8 mouse cellular contexts compared by ENCODE assay signal in genomic region chr2:126675169-126676121, GRCm38 (mm10). TPM values are rescaled to one million over a fixed set of nuclear protein-coding genes. Genes with fewer than 3 reads are reported as not detected.
DNase-seq lines count a peak whose midpoint lies in the region; ATAC-seq and TF ChIP-seq lines count a peak whose summit lies in the region.

No protein-coding gene starts in this region.

- peaks cover 20% of the 10 kb centered on the region; the same call in 1 of the 2 replicates for H3K79me2 ChIP-seq in liver, adult 2 months (ENCODE audit: control insufficient read depth, insufficient read depth, low read length)

- H3K4me2 ChIP-seq in heart, embryonic 12.5 days = peak overlapping the region; percentile 83
- peak overlapping the region; percentile 83 for H3K4me2 ChIP-seq in kidney, postnatal 0 days (ENCODE audit: low read length)

- H3K9me3 ChIP-seq in erythroblast, embryonic 14.5 days (ENCODE audit: control insufficient read depth, low read length) = no peaks in the 10 kb centered on the region
- H3K9me3 ChIP-seq in heart, embryonic 12.5 days (replicated peaks) = no peaks in the 10 kb centered on the region
- no peaks in the 10 kb centered on the region for H3K9me3 ChIP-seq in kidney, postnatal 0 days (replicated peaks; ENCODE audit: low read length)

- peak overlapping the region; percentile 100 for H3K27ac ChIP-seq in heart, embryonic 12.5 days (ENCODE audit: poor library complexity, severe bottlenecking)
- peak overlapping the region; percentile 100 for H3K27ac ChIP-seq in kidney, postnatal 0 days
- peak overlapping the region; percentile 99 for H3K27ac ChIP-seq in liver, adult 2 months (replicated peaks; ENCODE audit: insufficient read depth, low read depth, low read length)

- TF ChIP-seq CTCF in kidney, postnatal 0 days (IDR thresholded peaks at IDR 0.05; ENCODE audit: low read depth) = no peak
- no peak for TF ChIP-seq CTCF in liver, adult 2 months (IDR thresholded peaks at IDR 0.05; ENCODE audit: low read depth, low read length)

- H3K27me3 ChIP-seq in erythroblast, embryonic 14.5 days (ENCODE audit: control insufficient read depth) = no peaks in the 10 kb centered on the region
- no peaks in the 10 kb centered on the region for H3K27me3 ChIP-seq in heart, embryonic 12.5 days (replicated peaks)
- H3K27me3 ChIP-seq in kidney, postnatal 0 days (ENCODE audit: insufficient read depth, low read length) = no peaks in the 10 kb centered on the region
- H3K27me3 ChIP-seq in liver, adult 2 months (ENCODE audit: control insufficient read depth, insufficient read depth, low read length) = no peaks in the 10 kb centered on the region

- DNase-seq in CD4-positive, CD25-positive, alpha-beta regulatory T cell, adult 2 months (ENCODE audit: low read depth, low spot score) = peak; percentile 95
- DNase-seq in brain, embryonic 18.5 days (ENCODE audit: low read depth, low spot score) = peak; percentile 81
- DNase-seq in kidney, postnatal 0 days (ENCODE audit: low spot score) = peak; percentile 96
- peak; percentile 89 for DNase-seq in liver, adult 2 months (ENCODE audit: extremely low read depth, low read depth, low spot score)
- peak; percentile 81 to 85 for DNase-seq in spleen, postnatal 36 days (ENCODE audit: low spot score in 2 of 2)

- H3K4me1 ChIP-seq in erythroblast, embryonic 14.5 days (ENCODE audit: control insufficient read depth) = peaks cover 42% of the 10 kb centered on the region
- peaks cover 13% of the 10 kb centered on the region for H3K4me1 ChIP-seq in heart, embryonic 12.5 days (replicated peaks)
- peaks cover 10% of the 10 kb centered on the region for H3K4me1 ChIP-seq in kidney, postnatal 0 days (replicated peaks; ENCODE audit: insufficient read depth, low read length)
- peaks cover 15% of the 10 kb centered on the region for H3K4me1 ChIP-seq in liver, adult 2 months (ENCODE audit: control insufficient read depth, insufficient read depth, low read length)

- ATAC-seq in heart, embryonic 12.5 days (ENCODE audit: insufficient number of reproducible peaks, low FRiP score) = peak; percentile 86
- peak; percentile 85 for ATAC-seq in kidney, postnatal 0 days (replicated peaks; ENCODE audit: low FRiP score, low read depth)
- peak; percentile 70 for ATAC-seq in monocyte, adult 5-6 weeks (replicated peaks; ENCODE audit: insufficient number of reproducible peaks, low FRiP score, low TSS enrichment, poor library complexity, severe bottlenecking)

- peak overlapping the region; percentile 95 for H3K4me3 ChIP-seq in erythroblast, embryonic 14.5 days (replicated peaks)
- peak overlapping the region; percentile 99 for H3K4me3 ChIP-seq in heart, embryonic 12.5 days
- H3K4me3 ChIP-seq in kidney, postnatal 0 days (replicated peaks; ENCODE audit: low read depth, low read length) = peak overlapping the region; percentile 99
- H3K4me3 ChIP-seq in liver, adult 2 months (ENCODE audit: insufficient read depth, low read depth, low read length) = peak overlapping the region; percentile 90

- H3K9ac ChIP-seq in heart, embryonic 12.5 days = peak overlapping the region; percentile 99
- H3K9ac ChIP-seq in kidney, postnatal 0 days (ENCODE audit: low read depth, low read length) = peak overlapping the region; percentile 100
- peak overlapping the region; percentile 92 for H3K9ac ChIP-seq in liver, adult 2 months (ENCODE audit: low read depth, low read length)

- TF ChIP-seq POLR2A in liver, adult 2 months (IDR thresholded peaks at IDR 0.05; ENCODE audit: extremely low read depth, insufficient read depth, low read length) = peak; percentile 75

- H3K36me3 ChIP-seq in erythroblast, embryonic 14.5 days (ENCODE audit: control insufficient read depth) = no peaks in the 10 kb centered on the region; the same call in none of the 2 replicates
- peaks cover 11% of the 10 kb centered on the region for H3K36me3 ChIP-seq in heart, embryonic 12.5 days
- no peaks in the 10 kb centered on the region for H3K36me3 ChIP-seq in kidney, postnatal 0 days (ENCODE audit: insufficient read depth, low read length)
- peaks cover 2% of the 10 kb centered on the region; the same call in 1 of the 2 replicates for H3K36me3 ChIP-seq in liver, adult 2 months (ENCODE audit: control insufficient read depth, insufficient read depth, low read length)

- WGBS in heart, embryonic 12.5 days = under 1% methylated on average over 96 of the region's 99 CpGs
- 1% methylated on average over 94 of the region's 99 CpGs for WGBS in kidney, postnatal 0 days
- under 1% methylated on average over 99 of the region's 99 CpGs for WGBS in liver, adult 2 months

RNA-seq across cellular contexts. Expression of gene Gabpb1, which starts 0.7 kb away (rescaled TPM):
- polyA plus RNA-seq in erythroblast, embryonic 14.5 days (2012) = 0.64 and 0.83 TPM in 2 replicates
- polyA plus RNA-seq in heart, embryonic 12.5 days (2016; fragmentation: Nextera tagmentation; extraction: Ambion mirVana) = 38.8 and 39.0 TPM in 2 replicates
- polyA plus RNA-seq in kidney, postnatal 0 days (2015; fragmentation: Nextera tagmentation; extraction: Ambion mirVana) = 36.7 and 40.7 TPM in 2 replicates
- total RNA-seq in liver, adult 2 months (2014; rRNA removed) = 4.8 and 5.5 TPM in 2 replicates
- 4.5 and 5.5 TPM in 2 replicates for polyA plus RNA-seq in liver, adult 2 months (2012; rRNA removed)
- total RNA-seq in monocyte, adult 5-6 weeks (2017) = 22.6 to 29.9 TPM (median 25.9 TPM) in 3 replicates

RNA-seq across cellular contexts. Expression of gene Usp8, which starts 31.7 kb away (rescaled TPM):
- polyA plus RNA-seq in erythroblast, embryonic 14.5 days (2012) = 0.73 and 0.85 TPM in 2 replicates
- polyA plus RNA-seq in heart, embryonic 12.5 days (2016; fragmentation: Nextera tagmentation; extraction: Ambion mirVana) = 37.5 and 39.1 TPM in 2 replicates
- polyA plus RNA-seq in kidney, postnatal 0 days (2015; fragmentation: Nextera tagmentation; extraction: Ambion mirVana) = 35.7 and 42.1 TPM in 2 replicates
- total RNA-seq in liver, adult 2 months (2014; rRNA removed) = 23.4 and 26.1 TPM in 2 replicates
- polyA plus RNA-seq in liver, adult 2 months (2012; rRNA removed) = 12.2 and 12.5 TPM in 2 replicates
- total RNA-seq in monocyte, adult 5-6 weeks (2017) = 72.0 to 89.6 TPM (median 77.6 TPM) in 3 replicates

RNA-seq across cellular contexts. Expression of gene Hdc, which starts 56.3 kb away (rescaled TPM):
- polyA plus RNA-seq in erythroblast, embryonic 14.5 days (2012) = 0.28 and 0.80 TPM in 2 replicates
- polyA plus RNA-seq in heart, embryonic 12.5 days (2016; fragmentation: Nextera tagmentation; extraction: Ambion mirVana) = 3.1 and 3.4 TPM in 2 replicates
- 223 and 250 TPM in 2 replicates for polyA plus RNA-seq in kidney, postnatal 0 days (2015; fragmentation: Nextera tagmentation; extraction: Ambion mirVana)
- 1.1 and 1.8 TPM in 2 replicates for total RNA-seq in liver, adult 2 months (2014; rRNA removed)
- polyA plus RNA-seq in liver, adult 2 months (2012; rRNA removed) = 0.97 and 1.7 TPM in 2 replicates
- 27.7 to 79.7 TPM (median 71.5 TPM) in 3 replicates for total RNA-seq in monocyte, adult 5-6 weeks (2017)

Comparison
In these comparisons a context has a peak if more than half of its experiments do, and no peak if none do; other contexts are left out.
1. Peak in every context shown above with its lines: DNase-seq, ATAC-seq, H3K4me3 ChIP-seq and H3K27ac ChIP-seq.
2. RNA of gene Hdc, which starts 56.3 kb away (polyA plus RNA-seq): 223 to 250 TPM in kidney, postnatal 0 days; 3.1 to 3.4 TPM in heart, embryonic 12.5 days, 0.97 to 1.7 TPM in liver, adult 2 months and 0.28 to 0.80 TPM in erythroblast, embryonic 14.5 days; every median in the first group is over 10 times any median in the second.